Mouse (Mus musculus) stomach, postnatal 0 days (tissue): ENCODE measurements at regions not wholly inside any gene's neighbourhood (a gene's known extent, or its start where the extent isn't known, plus 50 kb on each side); places are given as distances from the start of the nearest gene placed in this dataset.

Source experiments
- ATAC-seq: fragments of 200-750 bp; cut with Nextera tagmentation; 2 replicates; pipeline ENCODE4 v1.8.0; 2017; ENCODE audit not compliant: low FRiP score, low TSS enrichment
- DNase-seq: peaks from one replicate; pipeline ENCODE4 v3.0.0-alpha.2; 2016; ENCODE audit warnings: low spot score
- H3K27ac ChIP-seq: fragments of 300-500 bp; sonication (generic); replicated peaks from 2 replicates; pipeline ENCODE4 v1.5.1; 2014; ENCODE audit warnings: mild to moderate bottlenecking, control low read depth
- H3K27me3 ChIP-seq: fragments of 300-500 bp; sonication (generic); 2 replicates; pipeline ENCODE4 v1.6.1; 2014; ENCODE audit warnings: low read length; ENCODE audit not compliant: control insufficient read depth, insufficient read depth
- H3K36me3 ChIP-seq: fragments of 300-500 bp; sonication (generic); 2 replicates; pipeline ENCODE4 v1.6.1; 2014; ENCODE audit warnings: low read length, mixed read lengths; ENCODE audit not compliant: control insufficient read depth, insufficient read depth
- H3K4me1 ChIP-seq: fragments of 300-500 bp; sonication (generic); replicated peaks from 2 replicates; pipeline ENCODE4 v1.6.1; 2014; ENCODE audit warnings: antibody characterized with exemption; ENCODE audit not compliant: control insufficient read depth, insufficient read depth
- H3K4me2 ChIP-seq: fragments of 300-500 bp; sonication (generic); replicated peaks from 2 replicates; pipeline ENCODE4 v1.6.1; 2014; ENCODE audit warnings: low read depth, mild to moderate bottlenecking, control low read depth, moderate library complexity
- H3K4me3 ChIP-seq: fragments of 300-500 bp; sonication (generic); 2 replicates; pipeline ENCODE4 v1.5.1; 2014; ENCODE audit warnings: low read depth, low read length, control low read depth
- H3K9ac ChIP-seq: fragments of 300-500 bp; sonication (generic); 2 replicates; pipeline ENCODE4 v1.6.1; 2014; ENCODE audit warnings: mild to moderate bottlenecking, low read length, control low read depth, mixed read lengths
- H3K9me3 ChIP-seq: fragments of 300-500 bp; sonication (generic); 2 replicates; pipeline ENCODE4 v1.6.1; 2016; ENCODE audit warnings: low read length; ENCODE audit not compliant: control insufficient read depth
- CTCF ChIP-seq: IDR thresholded peaks from 2 replicates; pipeline ENCODE4 v1.5.1; 2016; ENCODE audit warnings: antibody characterized with exemption, low read depth, mild to moderate bottlenecking, moderate library complexity
- EP300 ChIP-seq: optimal IDR thresholded peaks from 2 replicates; pipeline ENCODE3; 2016; ENCODE audit warnings: antibody characterized with exemption
- WGBS: fragments of 180-500 bp; shearing (Covaris S2); extraction: QIAGEN DNeasy Blood & Tissue Kit; methylation state at CpG from one replicate; pipeline ENCODE4 v1.1.7; 2014; 5-methylcytosine and 5-hydroxymethylcytosine counted together

GRCm38 (mm10) chr12:98106789-98107684, 152.2 kb downstream of the Galc start:
- Histone ChIP-seq H3K27me3 (no peaks in the 10 kb centered on the region), H3K36me3 (no peaks in the 10 kb centered on the region), H3K9me3 (no peaks in the 10 kb centered on the region), H3K27ac (no peak overlapping the region), H3K4me2 (no peak overlapping the region), H3K4me1 (no peaks in the 10 kb centered on the region), H3K4me3 (no peak overlapping the region), H3K9ac (no peak overlapping the region)
- no peak for TF ChIP-seq EP300
- no peak for TF ChIP-seq CTCF
- ATAC-seq (no peak), DNase-seq (no peak)
- WGBS: 41% methylated on average over 10 of the region's 10 CpGs

DNA sequence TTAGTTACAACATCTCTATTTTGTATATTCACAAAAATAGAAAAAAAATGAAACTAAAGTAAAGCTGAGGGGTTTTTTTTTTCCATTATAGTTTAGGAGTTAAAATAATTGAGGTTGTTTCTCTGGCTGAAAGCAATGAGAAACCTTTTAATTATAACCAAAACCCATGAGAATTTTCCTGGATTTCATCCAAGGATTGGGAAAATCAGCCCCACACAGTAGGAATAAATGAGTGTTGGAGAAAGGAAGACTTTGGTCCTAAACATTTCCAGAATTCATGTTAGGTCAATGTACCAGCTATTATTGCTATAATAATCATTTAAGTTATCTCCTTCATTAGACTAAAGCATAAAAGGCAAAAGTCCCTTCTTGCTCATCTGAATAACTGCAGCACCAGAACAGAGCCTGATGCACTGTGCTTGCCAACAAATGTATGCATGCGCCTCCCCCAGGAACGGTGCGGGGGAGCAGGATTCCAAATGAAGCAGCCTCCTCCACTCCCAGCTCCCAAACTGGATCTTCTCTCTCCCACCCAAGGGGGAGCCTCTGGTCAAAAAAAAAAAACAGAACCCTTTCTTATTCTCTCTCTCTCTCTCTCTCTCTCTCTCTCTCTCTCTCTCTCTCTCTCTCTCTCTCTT, 153.0 kb downstream of the Galc start:
- Histone ChIP-seq H3K4me3 (no peak overlapping the region), H3K27ac (no peak overlapping the region), H3K36me3 (no peaks in the 10 kb centered on the region), H3K9ac (no peak overlapping the region), H3K4me1 (no peaks in the 10 kb centered on the region), H3K9me3 (no peaks in the 10 kb centered on the region), H3K4me2 (no peak overlapping the region), H3K27me3 (no peaks in the 10 kb centered on the region)
- no peak for DNase-seq
- 49% methylated on average over 3 of the region's 3 CpGs for WGBS
- no peak for ATAC-seq
- no peak for TF ChIP-seq EP300
- TF ChIP-seq CTCF: no peak

DNA sequence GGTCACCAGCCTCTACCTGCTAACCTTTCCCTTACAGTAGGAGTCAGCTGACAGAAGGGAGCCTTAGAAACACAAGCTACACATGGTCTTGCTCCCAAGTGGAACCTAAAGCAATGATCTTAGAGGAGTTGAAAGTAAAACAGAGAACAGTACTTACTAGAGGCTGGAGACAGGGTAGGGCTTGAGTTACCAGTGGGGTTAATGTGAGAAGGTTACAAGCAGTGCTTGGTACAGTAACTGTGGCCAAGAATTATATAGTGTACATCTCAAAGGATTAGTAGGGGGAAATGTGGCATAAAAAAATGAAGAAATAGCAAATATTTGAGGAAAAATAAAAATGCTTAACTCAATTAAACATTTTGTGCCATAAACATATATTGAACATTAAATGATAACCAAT, 153.5 kb downstream of the Galc start:
- no peaks in the 10 kb centered on the region for H3K4me1 ChIP-seq
- no peak for DNase-seq
- no peaks in the 10 kb centered on the region for H3K27me3 ChIP-seq
- ATAC-seq: no peak
- no peaks in the 10 kb centered on the region for H3K9me3 ChIP-seq
- H3K36me3 ChIP-seq: no peaks in the 10 kb centered on the region
- H3K9ac ChIP-seq: no peak overlapping the region
- no peak overlapping the region for H3K27ac ChIP-seq
- H3K4me2 ChIP-seq: no peak overlapping the region
- no peak overlapping the region for H3K4me3 ChIP-seq
- TF ChIP-seq EP300 (no peak), CTCF (no peak)

GRCm38 (mm10) chr12:98090171-98090570, 169.1 kb downstream of the Galc start:
- H3K27ac ChIP-seq: no peak overlapping the region
- no peaks in the 10 kb centered on the region for H3K4me1 ChIP-seq
- no peak overlapping the region for H3K9ac ChIP-seq
- DNase-seq: no peak
- no peaks in the 10 kb centered on the region for H3K36me3 ChIP-seq
- no peak for TF ChIP-seq CTCF
- no peak for TF ChIP-seq EP300
- WGBS: 60% methylated on average over 5 of the region's 5 CpGs
- H3K9me3 ChIP-seq: no peaks in the 10 kb centered on the region
- H3K4me3 ChIP-seq: no peak overlapping the region
- no peak for ATAC-seq
- no peaks in the 10 kb centered on the region for H3K27me3 ChIP-seq
- no peak overlapping the region for H3K4me2 ChIP-seq

DNA sequence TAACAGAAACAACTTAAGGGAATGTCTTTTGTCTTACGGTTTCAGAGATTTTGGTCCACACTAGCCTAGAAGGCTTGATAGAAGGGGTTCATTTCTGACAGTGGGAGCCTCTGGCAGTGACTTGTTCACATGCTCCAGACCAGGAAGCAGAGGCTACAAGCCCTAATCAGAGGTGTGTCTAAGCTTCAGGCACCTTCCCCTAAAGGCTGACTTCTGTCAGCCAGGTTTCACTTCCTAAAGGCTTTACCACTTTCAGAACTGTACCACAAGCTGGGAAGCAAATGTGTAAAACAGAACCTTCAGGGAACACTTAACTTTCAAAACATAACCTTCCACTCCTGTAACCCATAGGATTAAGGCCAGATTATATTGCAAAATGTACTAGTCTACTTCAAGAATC, 180.9 kb downstream of the Galc start:
- no peak overlapping the region for H3K27ac ChIP-seq
- no peaks in the 10 kb centered on the region for H3K27me3 ChIP-seq
- no peak overlapping the region for H3K9ac ChIP-seq
- DNase-seq: no peak
- H3K9me3 ChIP-seq: no peaks in the 10 kb centered on the region
- 86% methylated on average over 1 of the region's 1 CpGs for WGBS
- no peak overlapping the region for H3K4me3 ChIP-seq
- no peak for ATAC-seq
- no peak overlapping the region for H3K4me2 ChIP-seq
- no peaks in the 10 kb centered on the region for H3K4me1 ChIP-seq
- no peak for TF ChIP-seq CTCF
- TF ChIP-seq EP300: no peak
- no peaks in the 10 kb centered on the region for H3K36me3 ChIP-seq

- ATAC-seq (no peak), DNase-seq (no peak)
- Histone ChIP-seq H3K9ac (no peak overlapping the region), H3K4me1 (no peaks in the 10 kb centered on the region), H3K27me3 (no peaks in the 10 kb centered on the region), H3K9me3 (no peaks in the 10 kb centered on the region), H3K4me3 (no peak overlapping the region), H3K4me2 (no peak overlapping the region), H3K36me3 (no peaks in the 10 kb centered on the region), H3K27ac (no peak overlapping the region)
- WGBS: 87% methylated on average over 2 of the region's 2 CpGs
- TF ChIP-seq EP300: no peak
These were observed 183.7 kb downstream of the Galc start for GRCm38 (mm10) chr12:98075580-98075979.
